Mouse (Mus musculus) heart, embryonic 15.5 days (tissue): ENCODE measurements around the gene Gfpt2. TPM values are rescaled to one million over a fixed set of nuclear protein-coding genes. Genes with fewer than 3 reads are reported as not detected.
"Not testable (repeated sequence)": the region's sequence is repeated elsewhere in the genome, so short reads cannot be mapped to it uniquely, and the experiment has no call there.

Source experiments
- ATAC-seq: fragments of 200-750 bp; cut with Nextera tagmentation; replicated peaks from 2 replicates; pipeline ENCODE4 v1.8.0; 2017; ENCODE audit warnings: low read depth, moderate TSS enrichment; ENCODE audit not compliant: insufficient number of reproducible peaks, insufficient read depth, low FRiP score
- H3K27ac ChIP-seq: fragments of 300-500 bp; sonication (generic); 2 replicates; pipeline ENCODE4 v1.5.1; 2015; ENCODE audit warnings: mild to moderate bottlenecking, inconsistent platforms
- H3K27me3 ChIP-seq: fragments of 300-500 bp; sonication (generic); 2 replicates; pipeline ENCODE4 v1.6.1; 2015; ENCODE audit warnings: inconsistent platforms
- H3K36me3 ChIP-seq: fragments of 300-500 bp; sonication (generic); 2 replicates; pipeline ENCODE4 v1.6.1; 2015; ENCODE audit warnings: mild to moderate bottlenecking, inconsistent platforms
- H3K4me1 ChIP-seq: fragments of 300-500 bp; sonication (generic); replicated peaks from 2 replicates; pipeline ENCODE4 v1.6.1; 2015; ENCODE audit warnings: inconsistent platforms
- H3K4me2 ChIP-seq: fragments of 300-500 bp; sonication (generic); 2 replicates; pipeline ENCODE4 v1.6.1; 2015; ENCODE audit warnings: inconsistent platforms, mild to moderate bottlenecking, moderate library complexity
- H3K4me3 ChIP-seq: fragments of 300-500 bp; sonication (generic); 2 replicates; pipeline ENCODE4 v1.5.1; 2015; ENCODE audit warnings: mild to moderate bottlenecking, inconsistent platforms
- H3K9ac ChIP-seq: fragments of 300-500 bp; sonication (generic); 2 replicates; pipeline ENCODE4 v1.6.1; 2015; ENCODE audit warnings: mild to moderate bottlenecking, inconsistent platforms
- H3K9me3 ChIP-seq: fragments of 300-500 bp; sonication (generic); replicated peaks from 2 replicates; pipeline ENCODE4 v1.6.1; 2016; ENCODE audit warnings: inconsistent platforms
- WGBS: fragments of 180-500 bp; shearing (Covaris S2); methylation state at CpG from one replicate; pipeline ENCODE4 v1.1.7; 2015; ENCODE audit warnings: mixed read lengths; 5-methylcytosine and 5-hydroxymethylcytosine counted together
- polyA plus RNA-seq: library from polyadenylated mRNA; unstranded; fragments of >200 nt; fragmentation: Nextera tagmentation; extraction: Ambion mirVana; gene quantifications from 2 replicates; pipeline ENCODE4 v1.2.1, GENCODE M21; 2015

The Gfpt2 gene
- polyA plus RNA-seq, 1 experiment from 2014 or later, result 10.3 TPM

- 80% methylated on average over 6 of the region's 6 CpGs for WGBS
- ATAC-seq, result no peak
Observed at GRCm38 (mm10) chr11:49798931-49799330, 5.0 kb downstream of the Gfpt2 start.

GRCm38 (mm10) chr11:49801516-49801915 is 7.5 kb downstream of the Gfpt2 start:
- no peak overlapping the region for H3K27ac ChIP-seq
- H3K9ac ChIP-seq, result no peak overlapping the region
- H3K9me3 ChIP-seq, result no peaks in the 10 kb centered on the region
- no peak overlapping the region for H3K4me2 ChIP-seq
- no peaks in the 10 kb centered on the region for H3K27me3 ChIP-seq
- H3K36me3 ChIP-seq, result no peaks in the 10 kb centered on the region
- no peaks in the 10 kb centered on the region for H3K4me1 ChIP-seq
- H3K4me3 ChIP-seq, result no peak overlapping the region
- 76% methylated on average over 4 of the region's 4 CpGs for WGBS
- no peak for ATAC-seq

More at GRCm38 (mm10) chr11:49798931-49799330, 5.0 kb downstream of the Gfpt2 start:
- no peak overlapping the region for H3K9ac ChIP-seq
- no peaks in the 10 kb centered on the region for H3K36me3 ChIP-seq
- peaks cover 11% of the 10 kb centered on the region for H3K4me1 ChIP-seq
- H3K4me2 ChIP-seq, result no peak overlapping the region
- no peaks in the 10 kb centered on the region; the same call in none of the 2 replicates for H3K27me3 ChIP-seq
- no peak overlapping the region for H3K27ac ChIP-seq
- H3K9me3 ChIP-seq, result no peaks in the 10 kb centered on the region
- no peak overlapping the region for H3K4me3 ChIP-seq

DNA sequence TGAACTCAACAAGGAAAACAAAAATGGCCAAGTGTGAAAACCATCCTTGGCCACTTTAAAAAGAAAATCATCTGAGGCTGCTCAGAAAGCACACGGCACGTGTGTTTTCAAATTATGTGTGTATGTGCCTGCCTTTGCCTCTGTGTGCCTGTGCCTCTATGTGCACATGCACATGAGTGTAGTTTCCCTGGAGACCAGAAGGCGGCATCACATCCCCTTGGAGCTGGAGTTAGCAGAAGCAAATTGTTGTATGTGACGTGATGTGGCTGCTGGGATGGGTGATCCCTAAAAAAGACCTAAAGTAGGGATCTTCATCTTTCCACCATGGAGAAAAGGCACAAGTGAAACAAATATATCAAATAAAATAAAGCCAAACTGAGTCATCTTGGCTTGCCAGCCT is 9.8 kb downstream of the Gfpt2 start:
- no peak for ATAC-seq
- H3K4me3 ChIP-seq, result no peak overlapping the region
- WGBS, result 92% methylated on average over 4 of the region's 4 CpGs
- H3K9ac ChIP-seq, result no peak overlapping the region
- no peaks in the 10 kb centered on the region for H3K27me3 ChIP-seq
- H3K9me3 ChIP-seq, result no peaks in the 10 kb centered on the region
- no peaks in the 10 kb centered on the region for H3K4me1 ChIP-seq
- H3K36me3 ChIP-seq, result no peaks in the 10 kb centered on the region
- no peak overlapping the region for H3K4me2 ChIP-seq
- H3K27ac ChIP-seq, result no peak overlapping the region

DNA sequence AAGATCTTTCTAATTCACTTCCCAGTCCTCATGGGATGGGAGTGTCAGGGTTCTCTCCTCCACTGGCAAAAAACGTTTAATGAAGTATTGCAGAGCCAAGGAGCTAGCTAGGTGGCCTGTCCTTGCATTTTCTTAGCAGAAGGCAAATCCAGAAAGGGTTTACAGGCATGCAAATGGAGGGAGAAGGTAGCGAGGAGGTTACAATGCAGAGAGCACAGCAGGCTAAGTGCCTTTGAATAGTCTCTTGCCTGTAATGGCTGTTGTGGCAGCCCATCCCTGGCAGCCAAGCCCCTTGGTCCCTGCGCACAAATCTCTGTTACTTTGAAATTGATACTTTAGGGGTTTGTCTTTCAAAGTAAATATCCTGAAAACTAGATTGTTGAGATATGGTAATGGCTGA is 12.2 kb downstream of the Gfpt2 start:
- H3K36me3 ChIP-seq, result no peaks in the 10 kb centered on the region
- 53% methylated on average over 3 of the region's 3 CpGs for WGBS
- no peak overlapping the region for H3K4me3 ChIP-seq
- H3K27ac ChIP-seq, result no peak overlapping the region
- H3K9me3 ChIP-seq, result no peaks in the 10 kb centered on the region
- no peaks in the 10 kb centered on the region for H3K27me3 ChIP-seq
- no peak for ATAC-seq
- H3K4me1 ChIP-seq, result no peaks in the 10 kb centered on the region
- H3K9ac ChIP-seq, result no peak overlapping the region
- no peak overlapping the region for H3K4me2 ChIP-seq

DNA sequence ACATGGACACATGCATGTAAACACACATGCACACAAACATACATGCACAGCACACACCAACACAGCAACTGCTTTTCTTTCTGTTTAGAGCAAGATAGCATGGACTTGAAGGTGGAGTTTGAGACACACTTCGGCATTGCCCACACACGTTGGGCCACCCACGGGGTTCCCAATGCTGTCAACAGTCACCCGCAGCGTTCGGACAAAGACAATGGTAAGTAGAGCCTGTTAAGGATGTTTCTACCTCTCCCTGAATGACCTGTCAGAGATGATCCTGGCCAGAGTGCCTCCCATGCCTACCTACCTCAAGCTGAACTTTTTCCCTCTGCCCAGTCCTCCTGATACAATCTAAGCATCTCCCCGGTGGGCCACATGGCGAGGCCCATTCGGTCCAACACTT is 15.0 kb downstream of the Gfpt2 start:
- Histone ChIP-seq H3K27ac (no peak overlapping the region), H3K9me3 (no peaks in the 10 kb centered on the region), H3K4me1 (0 out of 2 replicates have a peak, but pooled peaks cover 4% of the 10 kb centered on the region), H3K4me3 (no peak overlapping the region), H3K9ac (no peak overlapping the region), H3K27me3 (no peaks in the 10 kb centered on the region), H3K36me3 (no peaks in the 10 kb centered on the region; the same call in 1 of the 2 replicates), H3K4me2 (no peak overlapping the region)
- ATAC-seq, result no peak
- 88% methylated on average over 9 of the region's 9 CpGs for WGBS

DNA sequence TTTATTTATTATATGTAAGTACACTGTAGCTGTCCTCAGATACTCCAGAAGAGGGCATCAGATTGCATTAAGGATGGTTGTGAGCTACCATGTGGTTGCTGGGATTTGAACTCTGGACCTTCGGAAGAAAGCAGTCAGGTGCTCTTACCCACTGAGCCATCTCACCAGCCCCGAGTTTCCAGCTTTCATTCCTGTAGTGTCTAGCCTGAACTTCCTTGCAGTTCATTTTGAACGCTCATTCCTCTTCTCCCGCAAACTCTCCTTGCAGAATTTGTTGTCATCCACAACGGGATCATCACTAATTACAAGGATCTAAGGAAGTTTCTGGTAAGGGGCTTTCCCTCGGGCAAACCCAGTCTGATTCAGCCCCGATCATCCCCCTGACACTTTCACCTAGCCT is 16.7 kb downstream of the Gfpt2 start:
- H3K9me3 ChIP-seq, H3K4me3 ChIP-seq, H3K9ac ChIP-seq, H3K4me2 ChIP-seq, ATAC-seq, H3K27me3 ChIP-seq, H3K36me3 ChIP-seq, H3K4me1 ChIP-seq: not testable (repeated sequence)
- 62% methylated on average over 7 of the region's 7 CpGs for WGBS
- H3K27ac ChIP-seq, result peak overlapping the region; percentile 57

- peak; percentile 74 for ATAC-seq
- Histone ChIP-seq H3K9me3 (no peaks in the 10 kb centered on the region), H3K36me3 (no peaks in the 10 kb centered on the region; the same call in 1 of the 2 replicates), H3K4me2 (no peak overlapping the region), H3K9ac (no peak overlapping the region), H3K27me3 (no peaks in the 10 kb centered on the region), H3K27ac (peak overlapping the region; percentile 57), H3K4me3 (no peak overlapping the region), H3K4me1 (0 out of 2 replicates have a peak, but pooled peaks cover 4% of the 10 kb centered on the region)
- WGBS, result 41% methylated on average over 8 of the region's 8 CpGs
Observed at GRCm38 (mm10) chr11:49811099-49811541, 17.1 kb downstream of the Gfpt2 start.

DNA sequence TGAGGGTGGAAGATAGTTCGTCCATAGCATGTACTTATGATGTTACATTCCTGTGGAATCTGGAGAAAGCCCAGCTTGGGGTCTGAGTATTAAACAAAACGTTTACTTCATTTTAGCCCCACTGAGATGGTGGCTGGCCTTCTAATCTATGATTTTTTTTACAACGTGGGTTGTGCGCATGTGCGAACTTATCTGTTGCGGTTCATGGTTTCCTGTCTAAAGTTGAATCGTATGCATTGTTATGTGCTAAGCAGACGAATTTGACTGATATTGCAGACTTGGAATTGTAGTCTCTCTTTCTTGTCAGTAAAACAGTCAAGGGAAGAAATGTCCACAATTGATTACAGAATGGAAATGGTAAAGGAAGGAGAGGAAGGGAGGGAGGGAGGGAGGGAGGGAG is 17.9 kb downstream of the Gfpt2 start:
- Histone ChIP-seq H3K4me1 (0 out of 2 replicates have a peak, but pooled peaks cover 4% of the 10 kb centered on the region), H3K9ac (no peak overlapping the region), H3K4me2 (no peak overlapping the region), H3K27me3 (no peaks in the 10 kb centered on the region), H3K27ac (peak overlapping the region; percentile 63; the same call in 1 of the 2 replicates), H3K36me3 (no peaks in the 10 kb centered on the region; the same call in 1 of the 2 replicates), H3K9me3 (no peaks in the 10 kb centered on the region), H3K4me3 (no peak overlapping the region)
- no peak for ATAC-seq
- WGBS, result 58% methylated on average over 8 of the region's 8 CpGs

GRCm38 (mm10) chr11:49818869-49819566 is 25.0 kb downstream of the Gfpt2 start:
- ATAC-seq, result no peak
- Histone ChIP-seq H3K9me3 (no peaks in the 10 kb centered on the region), H3K4me1 (no peaks in the 10 kb centered on the region), H3K4me2 (no peak overlapping the region), H3K27me3 (no peaks in the 10 kb centered on the region), H3K9ac (no peak overlapping the region), H3K4me3 (no peak overlapping the region), H3K27ac (no peak overlapping the region), H3K36me3 (no peaks in the 10 kb centered on the region)
- WGBS, result 86% methylated on average over 15 of the region's 15 CpGs

DNA sequence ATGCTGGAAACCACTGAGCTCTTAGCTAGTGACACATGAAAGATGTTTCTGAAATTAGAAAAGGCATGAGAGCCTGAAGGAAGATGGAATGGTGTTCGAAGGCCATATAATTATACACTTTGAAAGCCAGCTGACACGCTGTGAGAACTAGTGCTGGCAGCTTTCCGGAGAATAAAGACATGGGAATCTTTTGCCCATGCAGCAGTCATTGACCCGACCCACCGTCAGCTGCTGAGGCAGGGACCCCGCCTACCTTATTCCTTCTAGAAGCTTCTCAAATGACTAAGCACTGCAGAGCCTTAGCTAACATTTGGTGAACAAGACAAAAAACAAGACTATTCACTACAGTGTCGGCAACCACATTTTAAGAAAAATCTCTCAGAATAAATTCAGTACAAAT is 25.7 kb downstream of the Gfpt2 start:
- Histone ChIP-seq H3K36me3 (no peaks in the 10 kb centered on the region), H3K4me1 (no peaks in the 10 kb centered on the region), H3K4me3 (no peak overlapping the region), H3K9me3 (no peaks in the 10 kb centered on the region), H3K4me2 (no peak overlapping the region), H3K9ac (no peak overlapping the region), H3K27ac (no peak overlapping the region), H3K27me3 (no peaks in the 10 kb centered on the region)
- ATAC-seq, result no peak
- WGBS, result 86% methylated on average over 7 of the region's 7 CpGs

- WGBS, result 86% methylated on average over 2 of the region's 2 CpGs
- no peak for ATAC-seq
- H3K9me3 ChIP-seq, result no peaks in the 10 kb centered on the region
- no peak overlapping the region for H3K9ac ChIP-seq
- no peaks in the 10 kb centered on the region for H3K36me3 ChIP-seq
- H3K27ac ChIP-seq, result no peak overlapping the region
- H3K4me2 ChIP-seq, result no peak overlapping the region
- H3K27me3 ChIP-seq, result no peaks in the 10 kb centered on the region
- no peak overlapping the region for H3K4me3 ChIP-seq
- no peaks in the 10 kb centered on the region for H3K4me1 ChIP-seq
Observed at GRCm38 (mm10) chr11:49820928-49821327, 26.9 kb downstream of the Gfpt2 start.

DNA sequence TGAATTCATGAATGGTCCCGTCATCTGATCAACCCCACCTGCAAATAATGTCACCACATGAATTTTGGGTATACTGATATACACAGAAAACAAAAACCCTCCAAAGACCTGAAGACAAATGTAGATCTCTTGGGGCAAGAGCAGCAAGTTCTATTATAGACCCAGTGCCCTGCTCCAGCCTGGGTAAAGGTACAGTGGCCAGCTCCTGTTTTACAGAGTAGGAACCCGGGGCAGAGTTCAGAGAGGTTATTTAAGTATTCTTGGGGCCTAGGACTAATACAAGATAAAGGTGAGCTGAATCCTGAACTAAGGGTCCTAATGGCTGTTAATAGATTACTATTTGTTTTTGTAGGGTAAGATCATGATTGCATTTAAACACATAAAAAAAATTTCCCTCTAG is 27.6 kb downstream of the Gfpt2 start:
- H3K9me3 ChIP-seq, result no peaks in the 10 kb centered on the region
- no peak overlapping the region for H3K4me2 ChIP-seq
- 87% methylated on average over 2 of the region's 2 CpGs for WGBS
- H3K4me3 ChIP-seq, result no peak overlapping the region
- H3K36me3 ChIP-seq, result no peaks in the 10 kb centered on the region
- H3K27ac ChIP-seq, result no peak overlapping the region
- H3K9ac ChIP-seq, result no peak overlapping the region
- ATAC-seq, result no peak
- H3K27me3 ChIP-seq, result no peaks in the 10 kb centered on the region
- no peaks in the 10 kb centered on the region for H3K4me1 ChIP-seq
